Mouse (Mus musculus) midbrain, embryonic 14.5 days (tissue): Measurements from ENCODE around the gene Mia. TPM values are rescaled to one million over a fixed set of nuclear protein-coding genes. Genes with fewer than 3 reads are reported as not detected.

Experiments
- ATAC-seq: fragments of 200-750 bp; cut with Nextera tagmentation; 2 replicates; pipeline ENCODE4 v1.8.0; 2017; ENCODE audit warnings: moderate number of reproducible peaks, moderate library complexity; ENCODE audit not compliant: low FRiP score, low TSS enrichment
- DNase-seq: peaks from one replicate; pipeline ENCODE4 v3.0.0-alpha.2; 2015
- H3K27ac ChIP-seq: fragments of 300-500 bp; sonication (generic); replicated peaks from 2 replicates; pipeline ENCODE4 v1.5.1; 2014; ENCODE audit warnings: mild to moderate bottlenecking, low read depth, low read length, moderate library complexity
- H3K27me3 ChIP-seq: fragments of 300-500 bp; sonication (generic); 2 replicates; pipeline ENCODE4 v1.6.1; 2014; ENCODE audit warnings: low read length, control low read depth, mixed read lengths; ENCODE audit not compliant: control insufficient read depth, insufficient read depth
- H3K36me3 ChIP-seq: fragments of 300-500 bp; sonication (generic); 2 replicates; pipeline ENCODE4 v1.6.1; 2014; ENCODE audit warnings: low read length, control low read depth; ENCODE audit not compliant: control insufficient read depth, insufficient read depth
- H3K4me1 ChIP-seq: fragments of 300-500 bp; sonication (generic); 2 replicates; pipeline ENCODE4 v1.6.1; 2014; ENCODE audit warnings: mild to moderate bottlenecking, antibody characterized with exemption, low read length, control low read depth; ENCODE audit not compliant: control insufficient read depth, insufficient read depth
- H3K4me2 ChIP-seq: fragments of 300-500 bp; sonication (generic); 2 replicates; pipeline ENCODE4 v1.6.1; 2014; ENCODE audit warnings: mild to moderate bottlenecking, low read length, moderate library complexity
- H3K4me3 ChIP-seq: fragments of 300-500 bp; sonication (generic); replicated peaks from 2 replicates; pipeline ENCODE4 v1.5.1; 2014; ENCODE audit warnings: low read depth, low read length
- H3K9ac ChIP-seq: fragments of 300-500 bp; sonication (generic); replicated peaks from 2 replicates; pipeline ENCODE4 v1.6.1; 2014; ENCODE audit warnings: mild to moderate bottlenecking, low read length, moderate library complexity
- H3K9me3 ChIP-seq: fragments of 300-500 bp; sonication (generic); 2 replicates; pipeline ENCODE4 v1.6.1; 2016; ENCODE audit warnings: low read length, control low read depth, mixed read lengths; ENCODE audit not compliant: control insufficient read depth
- whole genome bisulfite sequencing: fragments of 180-500 bp; shearing (Covaris S2); extraction: QIAGEN DNeasy Blood & Tissue Kit; methylation state at CpG from one replicate; pipeline ENCODE4 v1.1.7; 2014; 5-methylcytosine and 5-hydroxymethylcytosine counted together
- polyA plus RNA-seq: library from polyadenylated mRNA; unstranded; fragments of >200 nt; fragmentation: Nextera tagmentation; extraction: Ambion mirVana; gene quantifications from 2 replicates; pipeline ENCODE4 v1.2.1, GENCODE M21; 2014

The Mia gene
- polyA plus RNA-seq, 1 experiment from 2014 or later, result 6.8 TPM

DNA sequence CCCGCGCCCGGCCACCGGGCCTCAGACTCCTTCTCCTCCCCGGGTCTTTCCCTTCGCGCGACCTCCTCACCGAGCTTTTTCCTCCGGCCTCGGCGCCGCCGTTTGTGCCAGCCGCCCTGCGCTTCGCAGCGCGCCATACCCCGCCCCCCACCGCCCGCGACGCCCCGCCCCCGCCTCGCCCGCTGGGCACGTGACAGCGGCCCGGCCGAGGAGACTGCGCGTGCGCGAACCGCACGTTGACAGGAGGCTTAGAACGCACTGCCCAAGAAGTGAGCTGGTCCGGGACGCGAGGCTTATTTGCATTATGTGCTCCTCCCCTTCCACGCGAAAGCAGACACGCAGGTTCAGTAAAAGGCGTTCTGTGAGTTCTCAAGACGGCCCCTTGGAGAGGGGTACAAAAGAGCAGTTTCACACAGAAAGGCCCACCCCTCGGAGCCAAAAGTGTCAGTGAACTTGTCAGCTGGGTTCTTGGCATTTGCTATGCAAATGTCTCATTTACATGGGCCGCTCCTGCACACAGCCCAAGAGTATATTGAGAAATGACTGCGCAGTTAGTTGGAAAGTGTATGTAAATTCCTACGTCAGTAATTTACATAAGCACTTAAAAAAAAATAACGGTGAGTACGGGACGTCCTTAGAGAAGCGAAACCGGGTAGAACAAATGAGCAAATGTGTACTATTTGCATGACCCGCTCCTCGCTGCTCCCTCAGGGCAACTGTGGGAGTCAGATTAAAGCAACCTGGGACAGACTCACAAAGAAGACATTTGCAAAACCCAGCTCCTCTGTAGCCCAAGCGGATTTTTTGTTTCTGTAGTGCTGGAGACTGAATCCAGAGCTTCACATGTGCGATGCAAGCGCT, 14.1 kb downstream of the Mia start, which contains the start of gene Egln2:
TSS of gene Egln2 (minus strand) at position 189 of the 861 bp plus-strand sequence.
- ATAC-seq (peak; percentile 87), DNase-seq (peak; percentile 98)
- Histone ChIP-seq H3K4me1 (peaks cover 35% of the 10 kb centered on the region), H3K9me3 (no peaks in the 10 kb centered on the region), H3K4me2 (peak within 1 kb of the TSS; percentile 88), H3K9ac (peak within 1 kb of the TSS; percentile 87), H3K27me3 (no peaks in the 10 kb centered on the region), H3K36me3 (peaks cover 38% of the 10 kb centered on the region), H3K27ac (peak within 1 kb of the TSS; percentile 99), H3K4me3 (peak within 1 kb of the TSS; percentile 78)
- WGBS, result 2% methylated on average over 61 of the region's 61 CpGs

- peak overlapping the region; percentile 87 for H3K9ac ChIP-seq
- peaks cover 37% of the 10 kb centered on the region for H3K36me3 ChIP-seq
- H3K27ac ChIP-seq, result peak overlapping the region; percentile 99
- peaks cover 39% of the 10 kb centered on the region for H3K4me1 ChIP-seq
- peak overlapping the region; percentile 88 for H3K4me2 ChIP-seq
- no peaks in the 10 kb centered on the region for H3K27me3 ChIP-seq
- ATAC-seq, result peak; percentile 72
- H3K4me3 ChIP-seq, result peak overlapping the region; percentile 78
- under 1% methylated on average over 30 of the region's 43 CpGs for WGBS
- no peaks in the 10 kb centered on the region for H3K9me3 ChIP-seq
- peak; percentile 90 for DNase-seq
Observed at GRCm38 (mm10) chr7:27166229-27166613, 14.7 kb downstream of the Mia start.

DNA sequence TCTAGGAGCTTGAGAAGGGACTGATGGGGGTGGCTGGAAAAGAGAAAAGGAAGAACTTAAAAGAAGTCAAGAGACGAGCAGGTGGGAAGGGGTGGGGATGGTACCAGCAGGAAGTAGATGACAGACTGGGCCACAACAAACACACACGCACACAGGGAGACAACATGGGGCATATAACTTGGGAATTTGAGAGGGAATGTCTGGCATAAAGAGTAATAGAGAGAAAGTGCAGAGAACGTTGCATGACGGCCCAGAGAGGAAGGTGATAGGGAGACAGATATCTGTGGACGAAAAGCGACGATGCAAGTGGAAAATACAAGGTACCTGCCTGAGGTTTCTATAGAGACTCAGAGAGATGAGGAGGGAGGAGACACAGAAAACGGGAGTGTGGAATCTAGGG, 15.3 kb downstream of the Mia start:
- peak overlapping the region; percentile 99 for H3K27ac ChIP-seq
- H3K27me3 ChIP-seq, result no peaks in the 10 kb centered on the region
- peak overlapping the region; percentile 87 for H3K9ac ChIP-seq
- H3K9me3 ChIP-seq, result no peaks in the 10 kb centered on the region
- H3K4me1 ChIP-seq, result peaks cover 44% of the 10 kb centered on the region
- 2% methylated on average over 8 of the region's 8 CpGs for WGBS
- peaks cover 32% of the 10 kb centered on the region for H3K36me3 ChIP-seq
- DNase-seq (no peak), ATAC-seq (no peak)
- peak overlapping the region; percentile 88 for H3K4me2 ChIP-seq
- H3K4me3 ChIP-seq, result peak overlapping the region; percentile 78

DNA sequence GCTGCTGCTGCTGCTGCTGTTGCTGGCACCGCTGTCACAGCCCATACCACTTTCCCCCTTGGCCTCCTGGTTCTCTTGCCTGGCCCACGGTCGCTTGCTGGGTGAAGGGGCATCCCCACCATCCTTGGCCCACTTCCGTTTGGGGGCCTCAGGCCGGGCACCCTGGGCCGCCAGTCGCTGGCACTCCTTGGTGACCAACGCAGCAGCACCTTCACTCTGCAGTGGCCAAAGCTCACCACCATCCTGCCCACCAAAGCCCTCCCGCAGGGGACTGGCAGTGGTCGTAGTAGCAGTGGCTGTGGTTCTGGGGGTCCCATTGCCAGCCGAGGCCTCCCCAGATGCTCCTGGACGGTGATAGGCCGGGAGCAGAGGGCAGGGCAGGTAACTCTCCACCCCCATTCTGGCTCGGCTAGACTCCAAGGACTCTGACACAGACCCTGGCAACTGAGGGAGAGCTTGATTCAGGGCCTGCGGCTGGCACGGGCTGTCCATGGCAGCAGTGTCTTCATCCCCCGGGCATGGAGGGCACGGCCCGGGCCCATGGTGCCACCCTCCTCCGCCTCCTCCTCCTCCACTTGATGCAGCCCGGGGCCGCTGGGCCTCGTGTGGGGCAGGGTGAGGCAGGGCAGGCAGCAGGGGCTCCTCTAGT, 15.8 kb downstream of the Mia start:
- Histone ChIP-seq H3K9me3 (no peaks in the 10 kb centered on the region), H3K27me3 (no peaks in the 10 kb centered on the region), H3K4me3 (peak overlapping the region; percentile 78), H3K4me2 (peak overlapping the region; percentile 88), H3K9ac (peak overlapping the region; percentile 87), H3K27ac (peak overlapping the region; percentile 99; the same call in 1 of the 2 replicates), H3K4me1 (peaks cover 50% of the 10 kb centered on the region), H3K36me3 (peaks cover 33% of the 10 kb centered on the region)
- WGBS, result 71% methylated on average over 23 of the region's 23 CpGs
- DNase-seq (no peak), ATAC-seq (no peak)

- H3K9ac ChIP-seq, result peak overlapping the region; percentile 34
- no peaks in the 10 kb centered on the region for H3K9me3 ChIP-seq
- no peaks in the 10 kb centered on the region for H3K27me3 ChIP-seq
- H3K4me1 ChIP-seq, result peaks cover 52% of the 10 kb centered on the region
- peak overlapping the region; percentile 88 for H3K4me2 ChIP-seq
- ATAC-seq (no peak), DNase-seq (no peak)
- H3K36me3 ChIP-seq, result peaks cover 36% of the 10 kb centered on the region
- peak overlapping the region; percentile 78 for H3K4me3 ChIP-seq
- H3K27ac ChIP-seq, result no peak overlapping the region
- 80% methylated on average over 33 of the region's 33 CpGs for WGBS
Observed at GRCm38 (mm10) chr7:27164112-27164947, 16.6 kb downstream of the Mia start.

GRCm38 (mm10) chr7:27163450-27163805, 17.5 kb downstream of the Mia start:
- no peaks in the 10 kb centered on the region for H3K27me3 ChIP-seq
- DNase-seq, result no peak
- no peak overlapping the region for H3K27ac ChIP-seq
- 89% methylated on average over 5 of the region's 5 CpGs for WGBS
- ATAC-seq, result no peak
- peak overlapping the region; percentile 34 for H3K9ac ChIP-seq
- peaks cover 45% of the 10 kb centered on the region for H3K36me3 ChIP-seq
- no peaks in the 10 kb centered on the region for H3K9me3 ChIP-seq
- peaks cover 52% of the 10 kb centered on the region for H3K4me1 ChIP-seq
- H3K4me3 ChIP-seq, result no peak overlapping the region
- peak overlapping the region; percentile 88 for H3K4me2 ChIP-seq

GRCm38 (mm10) chr7:27162780-27163449, 18.0 kb downstream of the Mia start:
- no peaks in the 10 kb centered on the region for H3K9me3 ChIP-seq
- 86% methylated on average over 5 of the region's 5 CpGs for WGBS
- H3K4me1 ChIP-seq, result peaks cover 52% of the 10 kb centered on the region
- no peaks in the 10 kb centered on the region for H3K27me3 ChIP-seq
- 0 out of 2 replicates have a peak overlapping the region, but pooled peaks have one; percentile 2 for H3K27ac ChIP-seq
- ATAC-seq (no peak), DNase-seq (no peak)
- H3K4me3 ChIP-seq, result no peak overlapping the region
- peak overlapping the region; percentile 88 for H3K4me2 ChIP-seq
- H3K9ac ChIP-seq, result peak overlapping the region; percentile 34
- H3K36me3 ChIP-seq, result peaks cover 50% of the 10 kb centered on the region

GRCm38 (mm10) chr7:27161744-27162143, 19.2 kb downstream of the Mia start:
- no peaks in the 10 kb centered on the region for H3K9me3 ChIP-seq
- ATAC-seq (no peak), DNase-seq (no peak)
- H3K27me3 ChIP-seq, result no peaks in the 10 kb centered on the region
- 82% methylated on average over 4 of the region's 4 CpGs for WGBS
- no peak overlapping the region; the same call in 1 of the 2 replicates for H3K4me2 ChIP-seq
- no peak overlapping the region for H3K27ac ChIP-seq
- H3K4me1 ChIP-seq, result peaks cover 47% of the 10 kb centered on the region
- H3K9ac ChIP-seq, result 0 out of 2 replicates have a peak overlapping the region, but pooled peaks have one; percentile 34
- no peak overlapping the region for H3K4me3 ChIP-seq
- peaks cover 59% of the 10 kb centered on the region for H3K36me3 ChIP-seq
